Mouse (Mus musculus) spleen, postnatal 0 days (tissue): ENCODE measurements around the gene Olfr591. TPM values are rescaled to one million over a fixed set of nuclear protein-coding genes. Genes with fewer than 3 reads are reported as not detected.

Experiments
- polyA plus RNA-seq: library from polyadenylated mRNA; unstranded; fragments of >200 nt; fragmentation: Nextera tagmentation; extraction: Ambion mirVana; gene quantifications from 2 replicates; pipeline ENCODE4 v1.2.1, GENCODE M21; 2015

The Olfr591 gene
- not detected in 2 replicates for polyA plus RNA-seq

DNA sequence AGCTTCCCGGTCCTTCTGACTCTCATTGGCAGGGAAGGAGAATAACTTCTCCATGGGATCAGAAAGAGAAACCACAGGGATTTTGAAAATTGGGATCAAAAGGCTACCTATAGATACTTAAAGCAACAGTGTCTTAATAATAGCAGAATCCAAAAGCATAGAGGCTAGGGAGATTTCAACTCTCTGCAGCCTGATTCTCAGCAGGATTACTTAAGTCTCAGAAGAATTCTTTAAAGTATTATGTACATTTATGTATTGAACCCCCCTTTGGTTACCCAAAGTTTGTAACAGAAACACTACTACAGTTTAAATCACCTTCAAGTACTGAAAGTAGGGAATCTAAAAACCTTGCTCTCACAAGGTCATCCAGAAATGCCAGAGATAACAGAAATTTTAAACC lies at the start of gene Olfr591:
Gene Olfr591 (minus strand): TSS at position 101 of the 400 bp plus-strand sequence.

DNA sequence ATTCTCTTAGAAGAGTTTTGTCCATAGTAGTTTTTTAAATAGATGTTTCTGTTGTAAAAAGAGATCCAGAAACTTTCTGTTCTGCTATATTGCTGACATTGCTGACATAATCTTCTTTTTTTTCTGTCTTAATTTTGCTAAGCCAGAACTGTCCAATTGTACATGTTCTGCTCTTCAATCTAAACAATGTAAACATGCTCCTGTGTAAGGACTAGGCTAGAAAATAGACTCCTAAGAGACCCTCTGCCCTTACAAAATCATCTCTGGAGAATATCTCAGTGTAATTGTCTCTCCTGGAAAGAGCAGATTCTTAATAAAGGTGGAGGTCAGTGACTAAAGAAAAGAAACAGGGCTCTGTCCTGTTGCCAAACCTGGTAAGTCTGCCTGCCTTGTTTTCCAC lies 38.6 kb upstream of the Olfr591 start, which contains the start of gene Olfr594:
Gene Olfr594 (plus strand): TSS at position 301 of the 400 bp plus-strand sequence.

DNA sequence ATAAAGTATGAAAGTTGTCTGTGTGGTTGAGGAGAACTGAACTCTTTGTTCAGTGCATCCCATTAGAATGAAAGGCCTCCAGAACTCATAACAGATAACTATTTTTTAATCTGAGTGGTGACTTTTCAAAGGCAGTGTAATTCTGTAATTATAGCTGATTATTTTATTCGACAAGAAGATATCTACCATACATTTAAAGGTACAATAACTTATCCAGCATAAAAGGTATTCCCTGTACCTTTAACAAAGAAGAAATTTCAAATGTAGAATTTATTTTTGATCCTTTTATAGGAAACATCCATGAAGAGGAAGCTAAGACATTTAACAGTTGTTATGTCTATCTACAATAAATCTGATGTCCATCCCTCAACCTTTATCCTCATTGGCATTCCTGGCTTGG lies 33.4 kb upstream of the Olfr591 start, which contains the start of gene Olfr593:
Gene Olfr593 (plus strand): TSS at position 301 of the 400 bp plus-strand sequence.

DNA sequence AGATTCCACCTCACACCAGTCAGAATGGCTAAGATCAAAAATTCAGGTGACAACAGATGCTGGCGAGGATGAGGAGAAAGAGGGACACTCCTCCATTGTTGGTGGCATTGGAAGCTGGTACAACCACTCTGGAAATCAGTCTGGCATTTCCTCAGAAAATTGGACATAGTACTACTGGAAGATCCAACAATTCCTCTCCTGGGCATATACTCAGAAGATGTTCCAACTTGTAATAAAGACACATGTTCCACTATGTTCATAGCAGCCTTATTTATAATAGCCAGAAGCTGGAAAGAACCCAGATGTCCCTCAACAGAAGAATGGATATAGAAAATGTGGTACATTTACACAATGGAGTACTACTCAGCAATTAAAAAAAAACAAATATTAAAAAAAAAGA lies 6.4 kb upstream of the Olfr591 start, which contains the start of gene Olfr592:
Gene Olfr592 (plus strand): TSS at position 301 of the 400 bp plus-strand sequence.

DNA sequence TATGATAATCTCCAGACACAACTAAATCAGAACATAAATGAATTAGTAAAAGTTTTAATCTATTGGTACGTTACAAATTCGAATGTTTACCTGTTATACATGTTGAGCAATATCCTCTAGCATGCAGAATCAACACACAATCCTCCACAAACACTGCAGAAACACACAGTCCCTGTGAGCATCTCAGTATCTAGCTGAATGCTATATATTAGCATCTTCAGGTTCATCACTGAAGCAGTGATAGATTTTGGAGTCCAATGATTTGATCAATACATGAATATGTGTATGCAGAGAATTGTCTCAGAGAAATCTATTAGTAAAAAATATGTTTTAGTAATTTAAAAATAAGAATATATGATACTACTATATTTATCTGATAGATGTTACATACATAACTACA lies 21.9 kb downstream of the Olfr591 start, which contains the start of gene Olfr589:
Gene Olfr589 (minus strand): TSS at position 101 of the 400 bp plus-strand sequence.

GRCm38 (mm10) chr7:103140579-103140978 lies 37.6 kb downstream of the Olfr591 start, which contains the start of gene Olfr588-ps1:
Gene Olfr588-ps1 (plus strand): TSS chr7:103140879.

DNA sequence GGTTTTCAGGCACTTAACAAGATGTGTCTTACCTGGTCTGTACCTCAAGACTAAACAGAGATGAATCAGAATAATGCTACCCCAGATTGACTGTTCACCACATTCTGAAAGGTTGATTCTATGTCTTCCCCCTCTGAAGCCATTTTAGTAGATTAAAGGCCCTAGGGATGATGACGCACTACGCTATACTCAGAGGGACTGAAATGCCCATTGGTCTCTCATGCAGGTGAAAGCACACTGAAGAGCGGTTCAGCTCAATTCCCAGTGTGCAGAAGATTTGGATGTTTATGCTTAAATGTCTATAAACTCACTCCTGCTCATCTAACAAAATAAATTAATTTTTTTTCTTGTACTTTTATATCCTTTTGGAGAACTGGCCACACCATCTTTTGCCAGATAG lies 52.6 kb downstream of the Olfr591 start, which contains the start of gene Olfr586:
Gene Olfr586 (minus strand): TSS at position 101 of the 400 bp plus-strand sequence.

Other genes with a start within 250 kb of the Olfr591 start
- gene Olfr573-ps1, start 235.8 kb downstream of the Olfr591 start, polyA plus RNA-seq = not detected in 2 replicates
- not detected in 2 replicates for gene Olfr574, start 229.9 kb downstream of the Olfr591 start, polyA plus RNA-seq
- not detected in 2 replicates for gene Olfr575, start 219.6 kb downstream of the Olfr591 start, polyA plus RNA-seq
- gene Olfr576, start 215.7 kb downstream of the Olfr591 start, polyA plus RNA-seq = not detected in 2 replicates
- gene Olfr577, start 202.4 kb downstream of the Olfr591 start, polyA plus RNA-seq = not detected in 2 replicates
- not detected in 2 replicates for gene Olfr578, start 189.0 kb downstream of the Olfr591 start, polyA plus RNA-seq
- not detected in 2 replicates for gene Olfr582, start 140.3 kb downstream of the Olfr591 start, polyA plus RNA-seq
- gene Olfr583, start 127.0 kb downstream of the Olfr591 start, polyA plus RNA-seq = not detected in 2 replicates
- not detected in 2 replicates for gene Olfr584, start 96.5 kb downstream of the Olfr591 start, polyA plus RNA-seq
- not detected in 2 replicates for gene Olfr585, start 80.6 kb downstream of the Olfr591 start, polyA plus RNA-seq
- gene Olfr586, start 52.7 kb downstream of the Olfr591 start, polyA plus RNA-seq = not detected in 2 replicates
- gene Olfr588-ps1, start 37.5 kb downstream of the Olfr591 start, polyA plus RNA-seq = not detected in 2 replicates
- not detected in 2 replicates for gene Olfr589, start 22.0 kb downstream of the Olfr591 start, polyA plus RNA-seq
- not detected in 2 replicates for gene Olfr592, start 6.5 kb upstream of the Olfr591 start, polyA plus RNA-seq
- gene Olfr593, start 33.5 kb upstream of the Olfr591 start, polyA plus RNA-seq = not detected in 2 replicates
- gene Olfr594, start 38.7 kb upstream of the Olfr591 start, polyA plus RNA-seq = not detected in 2 replicates
- not detected in 2 replicates for gene Usp17ld, start 74.2 kb upstream of the Olfr591 start, polyA plus RNA-seq
- not detected in 2 replicates for gene Olfr596, start 127.3 kb upstream of the Olfr591 start, polyA plus RNA-seq
- gene Olfr597, start 138.0 kb upstream of the Olfr591 start, polyA plus RNA-seq = not detected in 2 replicates
- not detected in 2 replicates for gene Olfr598, start 145.2 kb upstream of the Olfr591 start, polyA plus RNA-seq
- not detected in 2 replicates for gene Olfr599, start 157.6 kb upstream of the Olfr591 start, polyA plus RNA-seq
- gene Olfr600, start 171.3 kb upstream of the Olfr591 start, polyA plus RNA-seq = not detected in 2 replicates
- not detected in 2 replicates for gene Olfr601, start 184.3 kb upstream of the Olfr591 start, polyA plus RNA-seq
- gene Olfr603, start 207.8 kb upstream of the Olfr591 start, polyA plus RNA-seq = not detected in 2 replicates
- gene Usp17lc, start 236.7 kb upstream of the Olfr591 start, polyA plus RNA-seq = not detected in 2 replicates